9 mouse cellular contexts compared by ENCODE assay signal in genomic region chr12:108503582-108503981, GRCm38 (mm10). TPM values are rescaled to one million over a fixed set of nuclear protein-coding genes. Genes with fewer than 3 reads are reported as not detected.
DNase-seq lines count a peak whose midpoint lies in the region; ATAC-seq lines count a peak whose summit lies in the region.
"Had no signal": no experiment of that assay in that cellular context is flagged by ENCODE, and none has a peak within 500 bp of the region (broad histone marks: within the 10 kb centered on the region; RNA-seq: fewer than 3 reads in every experiment).

No protein-coding gene starts in this region.

- H3K9ac ChIP-seq in heart, embryonic 14.5 days (ENCODE audit: low read length): peak overlapping the region; percentile 31
- no peak overlapping the region for H3K9ac ChIP-seq in liver, embryonic 15.5 days

- ATAC-seq in heart, embryonic 14.5 days (ENCODE audit: insufficient number of reproducible peaks, insufficient read depth, low FRiP score, low read depth): 0 out of 2 replicates have a peak, but pooled peaks have one; percentile 39
- peak; percentile 61 for ATAC-seq in liver, embryonic 15.5 days (ENCODE audit: insufficient read depth)
- no peak for ATAC-seq in frontal cortex, adult (ENCODE audit: low TSS enrichment)

- peaks cover 10 to 14% of the 10 kb centered on the region in 2 experiments for H3K4me1 ChIP-seq in heart, embryonic 14.5 days (ENCODE audit: control insufficient read depth in 2 of 2, insufficient read depth in 2 of 2, low read length in 2 of 2)
- H3K4me1 ChIP-seq in liver, embryonic 15.5 days (replicated peaks): 0 out of 2 replicates have a peak, but pooled peaks cover 5% of the 10 kb centered on the region

- H3K4me3 ChIP-seq in heart, embryonic 14.5 days (ENCODE audit: control insufficient read depth in 1 of 2, insufficient read depth in 1 of 2, low read depth in 1 of 2, low read length in 2 of 2): peak overlapping the region; percentile 25 to 26
- H3K4me3 ChIP-seq in liver, embryonic 15.5 days (replicated peaks): no peak overlapping the region

- WGBS in heart, embryonic 14.5 days: 23% methylated on average over 16 of the region's 16 CpGs
- WGBS in liver, embryonic 15.5 days (ENCODE audit: insufficient replicate concordance): 16% methylated on average over 16 of the region's 16 CpGs

- H3K27me3 ChIP-seq in heart, embryonic 14.5 days (ENCODE audit: control insufficient read depth, insufficient read depth, low read length): no peaks in the 10 kb centered on the region
- no peaks in the 10 kb centered on the region; the same call in 1 of the 2 replicates for H3K27me3 ChIP-seq in liver, embryonic 15.5 days

- no peak overlapping the region for H3K27ac ChIP-seq in heart, embryonic 14.5 days (replicated peaks in 1 of 2; ENCODE audit: control insufficient read depth in 1 of 2, insufficient read depth in 1 of 2, low read depth in 2 of 2, low read length in 2 of 2)
- H3K27ac ChIP-seq in liver, embryonic 15.5 days (replicated peaks): no peak overlapping the region

- no peaks in the 10 kb centered on the region for H3K36me3 ChIP-seq in heart, embryonic 14.5 days (ENCODE audit: control insufficient read depth, insufficient read depth, low read length)
- no peaks in the 10 kb centered on the region for H3K36me3 ChIP-seq in liver, embryonic 15.5 days (replicated peaks)

- no peaks in the 10 kb centered on the region for H3K9me3 ChIP-seq in heart, embryonic 14.5 days (ENCODE audit: control insufficient read depth, low read length)
- H3K9me3 ChIP-seq in liver, embryonic 15.5 days (replicated peaks): no peaks in the 10 kb centered on the region

- peak overlapping the region; percentile 64 for H3K4me2 ChIP-seq in heart, embryonic 14.5 days (ENCODE audit: low read length)
- H3K4me2 ChIP-seq in liver, embryonic 15.5 days: peak overlapping the region; percentile 39

- peak; percentile 12 for DNase-seq in kidney, adult 9 months
- no peak for DNase-seq in kidney, postnatal 14 days
- DNase-seq in ZHBTc4 (ENCODE audit: low read depth, low spot score): peak; percentile 76
- DNase-seq in thymus, postnatal 10 days (ENCODE audit: low spot score in 2 of 2): no peak
- DNase-seq in cerebellum, adult 8-10 months: no peak
- DNase-seq: gastrocnemius, postnatal 14 days had no signal

RNA-seq across cellular contexts. Expression of gene Evl, which starts 50.9 kb away (rescaled TPM):
- polyA plus RNA-seq in heart, embryonic 14.5 days (2014; fragmentation: Nextera tagmentation; extraction: Ambion mirVana): 57.1 and 57.9 TPM in 2 replicates
- 8.5 and 10.1 TPM in 2 replicates for polyA plus RNA-seq in liver, embryonic 15.5 days (2015; fragmentation: Nextera tagmentation; extraction: Ambion mirVana)

Comparison
In these comparisons a context has a peak if more than half of its experiments do, and no peak if none do; other contexts are left out.
1. DNase-seq: peak in kidney, adult 9 months (single experiment) and ZHBTc4 (single experiment); none in kidney, postnatal 14 days (single experiment), thymus, postnatal 10 days (0 of 2) and cerebellum, adult 8-10 months (single experiment).